Mouse (Mus musculus) myocyte (in vitro differentiated cells): ENCODE measurements around the gene Serpine1. TPM values are rescaled to one million over a fixed set of nuclear protein-coding genes. Genes with fewer than 3 reads are reported as not detected.
A peak's percentile ranks its signal among the peaks of the same experiment; 100 is the strongest.

Experiments
- H3K27me3 ChIP-seq: one replicate; pipeline ENCODE4 v1.6.1; 2011; ENCODE audit not compliant: control insufficient read depth, insufficient read depth, insufficient read length
- H3K36me3 ChIP-seq: one replicate; pipeline ENCODE4 v1.6.1; 2011; ENCODE audit not compliant: control insufficient read depth, insufficient read depth
- H3K4me2 ChIP-seq: one replicate; pipeline ENCODE4 v1.6.1; 2011; ENCODE audit warnings: low read depth, control low read depth
- H3K4me3 ChIP-seq: one replicate; pipeline ENCODE4 v1.5.1; 2011; ENCODE audit warnings: mild to moderate bottlenecking, control low read depth, moderate library complexity
- H3K79me2 ChIP-seq: one replicate; pipeline ENCODE4 v1.6.1; 2011; ENCODE audit not compliant: control insufficient read depth, insufficient read depth
- H3ac ChIP-seq: one replicate; pipeline ENCODE4 v1.6.1; 2011; ENCODE audit not compliant: control insufficient read depth, insufficient read length
- CEBPB ChIP-seq: IDR thresholded peaks from 2 replicates; pipeline ENCODE4 v1.6.1; 2011; ENCODE audit warnings: mild to moderate bottlenecking, moderate library complexity; ENCODE audit not compliant: poor library complexity, insufficient read depth, severe bottlenecking
- E2F4 ChIP-seq: IDR thresholded peaks from one replicate; pipeline ENCODE4 v1.6.1; 2011; ENCODE audit warnings: mild to moderate bottlenecking, control low read depth, moderate library complexity; ENCODE audit not compliant: insufficient read depth
- MAX ChIP-seq: IDR thresholded peaks from one replicate; pipeline ENCODE4 v1.6.1; 2011; ENCODE audit warnings: low read depth, mild to moderate bottlenecking, control low read depth
- MYOD1 ChIP-seq, 3 experiments: IDR thresholded peaks; one replicate each; pipeline ENCODE4 v1.6.1; 2011; ENCODE audit warnings: control low read depth in 2 of 3, low read depth in 2 of 3, mild to moderate bottlenecking in 2 of 3, moderate library complexity in 1 of 3; ENCODE audit not compliant: insufficient read length in 2 of 3, control insufficient read depth in 1 of 3
- MYOG ChIP-seq, 3 experiments: IDR thresholded peaks; one replicate each; pipeline ENCODE4 v1.6.1; 2011; ENCODE audit warnings: control low read depth in 2 of 3, low read depth in 2 of 3, mild to moderate bottlenecking in 2 of 3; ENCODE audit not compliant: insufficient read length in 2 of 3, control insufficient read depth in 1 of 3, insufficient read depth in 1 of 3
- POLR2A ChIP-seq: IDR thresholded peaks from one replicate; pipeline ENCODE4 v1.6.1; 2011; ENCODE audit warnings: low read depth, mild to moderate bottlenecking, control low read depth, moderate library complexity; ENCODE audit not compliant: insufficient read length
- POLR2AphosphoS2 ChIP-seq: IDR thresholded peaks from one replicate; pipeline ENCODE4 v1.6.1; 2011; ENCODE audit warnings: low read depth, control low read depth; ENCODE audit not compliant: insufficient read length
- REST ChIP-seq: IDR thresholded peaks from one replicate; pipeline ENCODE4 v1.6.1; 2011; ENCODE audit warnings: mild to moderate bottlenecking, control low read depth, moderate library complexity; ENCODE audit not compliant: insufficient read depth, insufficient read length
- SRF ChIP-seq: IDR thresholded peaks from one replicate; pipeline ENCODE4 v1.6.1; 2011; ENCODE audit warnings: low read depth; ENCODE audit not compliant: control insufficient read depth, insufficient read length
- TCF12 ChIP-seq: IDR thresholded peaks from one replicate; pipeline ENCODE4 v1.6.1; 2011; ENCODE audit warnings: mild to moderate bottlenecking, control low read depth; ENCODE audit not compliant: poor library complexity, insufficient read depth, severe bottlenecking
- TCF3 ChIP-seq: IDR thresholded peaks from one replicate; pipeline ENCODE4 v1.6.1; 2011; ENCODE audit warnings: low read depth, control low read depth; ENCODE audit not compliant: insufficient read length
- USF1 ChIP-seq: IDR thresholded peaks from one replicate; pipeline ENCODE4 v1.6.1; 2011; ENCODE audit warnings: low read depth, mild to moderate bottlenecking, control low read depth, moderate library complexity
- polyA plus RNA-seq: library from polyadenylated mRNA; unstranded; fragments of >200 nt; fragmentation: generic; extraction: Trizol; gene quantifications from one replicate; pipeline ENCODE4 v1.2.1, GENCODE M21; 2012; ENCODE audit warnings: missing spikeins

Gene Serpine1
- polyA plus RNA-seq, 1 experiment, result 17.6 TPM

DNA sequence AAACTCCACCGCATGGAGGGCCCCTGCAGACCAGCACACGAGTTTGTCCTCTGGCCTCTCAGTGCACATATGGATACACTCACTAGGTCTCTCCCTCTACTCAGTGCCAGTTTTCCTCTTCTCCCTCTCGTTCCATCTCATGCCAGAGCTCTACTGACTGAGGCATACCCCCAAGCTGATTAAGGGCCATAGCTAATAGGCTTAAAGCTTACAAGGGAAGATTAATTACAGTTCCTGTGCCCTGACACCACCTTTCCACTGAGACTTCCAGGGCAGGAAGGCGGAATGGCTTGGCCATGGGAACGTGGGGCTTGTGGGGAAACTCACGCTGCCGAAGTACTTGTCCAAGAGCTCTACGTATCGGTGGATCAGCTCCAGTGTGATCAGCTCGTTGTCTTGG, 30.6 kb downstream of the Serpine1 start:
- H3K36me3 ChIP-seq, result peaks cover 11% of the 10 kb centered on the region
- no peak for TF ChIP-seq E2F4
- no peak for TF ChIP-seq TCF3
- TF ChIP-seq MYOD1 (IDR thresholded peaks at IDR 0.05; ENCODE audit: control insufficient read depth in 1 of 3, insufficient read length in 2 of 3, low read depth in 2 of 3), result no peak
- TF ChIP-seq MAX, result no peak
- TF ChIP-seq CEBPB, result no peak
- TF ChIP-seq USF1, result no peak
- no peak for TF ChIP-seq SRF
- no peak for TF ChIP-seq POLR2A
- TF ChIP-seq REST, result no peak
- TF ChIP-seq MYOG (IDR thresholded peaks at IDR 0.05; ENCODE audit: control insufficient read depth in 1 of 3, insufficient read depth in 1 of 3, insufficient read length in 2 of 3, low read depth in 2 of 3), result no peak
- TF ChIP-seq TCF12, result no peak
- TF ChIP-seq POLR2AphosphoS2, result no peak
- H3K79me2 ChIP-seq, result peaks cover 16% of the 10 kb centered on the region
- H3ac ChIP-seq, result no peak overlapping the region
- no peaks in the 10 kb centered on the region for H3K27me3 ChIP-seq
- H3K4me2 ChIP-seq, result no peak overlapping the region
- no peak overlapping the region for H3K4me3 ChIP-seq

DNA sequence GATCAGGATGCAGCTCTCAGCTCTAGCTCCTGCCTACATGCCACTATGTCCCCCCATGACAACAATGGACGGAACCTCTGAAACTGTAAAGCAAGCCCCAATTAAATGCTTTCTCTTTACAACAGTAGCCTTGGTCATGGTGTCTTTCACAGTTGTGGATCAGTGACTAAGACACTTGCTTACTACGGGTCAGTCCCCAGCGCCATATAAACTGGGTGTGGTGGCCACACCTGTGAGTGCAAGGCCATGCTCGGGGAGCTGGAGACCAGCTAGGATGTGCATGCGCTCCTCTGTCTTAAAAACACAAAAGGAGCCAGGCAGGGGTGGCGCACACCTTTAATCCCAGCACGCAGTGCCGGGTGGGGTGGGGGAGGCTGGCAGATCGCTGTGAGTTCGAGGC, 32.6 kb downstream of the Serpine1 start:
- TF ChIP-seq E2F4 (no peak), TCF12 (no peak), MAX (no peak)
- peaks cover 11% of the 10 kb centered on the region for H3K36me3 ChIP-seq
- no peak overlapping the region for H3K4me2 ChIP-seq
- no peaks in the 10 kb centered on the region for H3K27me3 ChIP-seq
- peaks cover 6% of the 10 kb centered on the region for H3K79me2 ChIP-seq
- H3K4me3 ChIP-seq, result no peak overlapping the region
- no peak overlapping the region for H3ac ChIP-seq

GRCm38 (mm10) chr5:137036211-137036610, 35.9 kb downstream of the Serpine1 start:
- Histone ChIP-seq H3K4me2 (no peak overlapping the region), H3K36me3 (peaks cover 11% of the 10 kb centered on the region), H3K4me3 (no peak overlapping the region), H3K79me2 (no peaks in the 10 kb centered on the region), H3K27me3 (peaks cover 7% of the 10 kb centered on the region), H3ac (no peak overlapping the region)
- TF ChIP-seq REST (no peak), SRF (no peak), CEBPB (no peak), TCF12 (no peak), MAX (no peak), E2F4 (no peak), TCF3 (no peak)

- no peak overlapping the region for H3ac ChIP-seq
- peaks cover 11% of the 10 kb centered on the region for H3K27me3 ChIP-seq
- no peak overlapping the region for H3K4me3 ChIP-seq
- no peaks in the 10 kb centered on the region for H3K79me2 ChIP-seq
- H3K4me2 ChIP-seq, result peak overlapping the region; percentile 79
- TF ChIP-seq MYOD1 (IDR thresholded peaks at IDR 0.05; ENCODE audit: control insufficient read depth in 1 of 3, insufficient read length in 2 of 3, low read depth in 2 of 3), result peak in 1 of 3 experiments; percentile 46
- TF ChIP-seq USF1, result peak; percentile 35
- TF ChIP-seq POLR2A, result no peak
- TF ChIP-seq POLR2AphosphoS2, result no peak
- TF ChIP-seq E2F4, result no peak
- peak; percentile 6 for TF ChIP-seq REST
- H3K36me3 ChIP-seq, result peaks cover 5% of the 10 kb centered on the region
These were observed 39.4 kb downstream of the Serpine1 start for GRCm38 (mm10) chr5:137032641-137033074.

DNA sequence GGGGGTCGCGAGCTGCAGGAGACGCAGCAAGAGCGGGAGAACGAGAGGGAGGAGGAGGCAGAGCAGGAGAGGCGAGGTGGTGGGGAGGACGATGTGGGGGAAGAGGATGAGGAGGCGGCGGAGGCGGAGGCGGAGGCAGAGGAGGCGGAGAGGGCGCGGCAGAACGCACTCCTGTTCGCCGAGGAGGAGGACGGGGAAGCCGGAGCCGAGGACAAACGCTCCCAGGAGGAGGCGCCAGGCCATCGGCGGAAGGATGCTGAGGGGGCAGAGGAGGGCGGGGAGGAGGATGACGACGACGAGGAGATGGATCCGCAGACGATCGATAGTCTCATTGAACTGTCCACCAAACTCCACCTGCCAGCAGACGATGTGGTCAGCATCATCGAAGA, 40.0 kb downstream of the Serpine1 start:
- Histone ChIP-seq H3K4me3 (no peak overlapping the region), H3K79me2 (no peaks in the 10 kb centered on the region), H3K36me3 (no peaks in the 10 kb centered on the region), H3K27me3 (peaks cover 13% of the 10 kb centered on the region), H3K4me2 (peak overlapping the region; percentile 79), H3ac (no peak overlapping the region)
- TF ChIP-seq USF1 (no peak), CEBPB (no peak), MYOG (IDR thresholded peaks at IDR 0.05; ENCODE audit: control insufficient read depth in 1 of 3, insufficient read depth in 1 of 3, insufficient read length in 2 of 3, low read depth in 2 of 3) (no peak), SRF (no peak), TCF12 (no peak)
